Mouse (Mus musculus) MEL (cell line): ENCODE measurements around the gene Rnf121. TPM values are rescaled to one million over a fixed set of nuclear protein-coding genes. Genes with fewer than 3 reads are reported as not detected.
"Not testable (repeated sequence)": the region's sequence is repeated elsewhere in the genome, so short reads cannot be mapped to it uniquely, and the experiment has no call there.

Source experiments
- DNase-seq: peaks from one replicate; pipeline ENCODE4 v3.0.0; 2011; ENCODE audit warnings: low read depth, low spot score
- H3K27ac ChIP-seq: 2 replicates; pipeline ENCODE4 v1.5.1; 2012; ENCODE audit warnings: low read depth, mild to moderate bottlenecking, control low read depth, low read length, moderate library complexity; ENCODE audit not compliant: control insufficient read depth
- H3K27me3 ChIP-seq, 2 experiments: fragments of 150-350 bp in 1 of 2; sonication (generic) in 1 of 2; 2 replicates each; pipeline ENCODE4 v1.6.1; 2012; ENCODE audit warnings: low read length in 2 of 2, mild to moderate bottlenecking in 2 of 2, improper control_type of control experiment in 1 of 2, moderate library complexity in 1 of 2; ENCODE audit not compliant: insufficient read depth in 2 of 2, control insufficient read depth in 1 of 2
- H3K36me3 ChIP-seq, 2 experiments: 2 replicates each; pipeline ENCODE4 v1.6.1; 2012 to 2014; ENCODE audit warnings: low read length in 2 of 2, improper control_type of control experiment in 1 of 2, inconsistent platforms in 1 of 2, mild to moderate bottlenecking in 1 of 2; ENCODE audit not compliant: insufficient read depth in 2 of 2, control insufficient read depth in 1 of 2
- H3K4me1 ChIP-seq, 2 experiments: fragments of 150-350 bp in 1 of 2; sonication (generic) in 1 of 2; 2 replicates each; pipeline ENCODE4 v1.6.1; 2012; ENCODE audit warnings: low read length in 2 of 2, improper control_type of control experiment in 1 of 2, mild to moderate bottlenecking in 1 of 2; ENCODE audit not compliant: insufficient read depth in 2 of 2, control insufficient read depth in 1 of 2
- H3K4me3 ChIP-seq, 2 experiments: fragments of 150-350 bp in 1 of 2; sonication (generic) in 1 of 2; 2 replicates each; pipeline ENCODE4 v1.5.1; 2012; ENCODE audit warnings: low read depth in 2 of 2, low read length in 2 of 2, mild to moderate bottlenecking in 2 of 2, moderate library complexity in 2 of 2, control low read depth in 1 of 2, improper control_type of control experiment in 1 of 2; ENCODE audit not compliant: control insufficient read depth in 1 of 2, insufficient read depth in 1 of 2
- H3K79me2 ChIP-seq: 2 replicates; pipeline ENCODE4 v1.6.1; 2012; ENCODE audit warnings: mild to moderate bottlenecking, low read length, moderate library complexity; ENCODE audit not compliant: control insufficient read depth, poor library complexity, insufficient read depth
- H3K9ac ChIP-seq: 2 replicates; pipeline ENCODE4 v1.6.1; 2012; ENCODE audit warnings: low read depth, mild to moderate bottlenecking, control low read depth, low read length, moderate library complexity; ENCODE audit not compliant: control insufficient read depth, poor library complexity, severe bottlenecking
- H3K9me3 ChIP-seq: fragments of 150-350 bp; sonication (generic); replicated peaks from 2 replicates; pipeline ENCODE4 v1.6.1; 2012; ENCODE audit warnings: mild to moderate bottlenecking, low read length, improper control_type of control experiment, moderate library complexity; ENCODE audit not compliant: insufficient read depth
- CTCF ChIP-seq, 3 experiments: IDR thresholded peaks in 2 of 3; conservative IDR thresholded peaks in 1 of 3; 2 replicates each; pipeline ENCODE4 v1.5.1; 2011 to 2012; ENCODE audit warnings: low read length in 3 of 3, low read depth in 2 of 3, mild to moderate bottlenecking in 2 of 3, improper control_type of control experiment in 1 of 3, inconsistent platforms in 1 of 3, mixed read lengths in 1 of 3, moderate library complexity in 1 of 3; ENCODE audit not compliant: control insufficient read depth in 1 of 3, insufficient read depth in 1 of 3, poor library complexity in 1 of 3, severe bottlenecking in 1 of 3
- EP300 ChIP-seq, 2 experiments: IDR thresholded peaks; 2 replicates each; pipeline ENCODE4 v1.6.1; 2011; ENCODE audit warnings: improper control_type of control experiment in 2 of 2, low read length in 2 of 2, low read depth in 1 of 2, mild to moderate bottlenecking in 1 of 2
- ETS1 ChIP-seq: IDR thresholded peaks from 2 replicates; pipeline ENCODE4 v1.6.1; 2012; ENCODE audit warnings: low read depth, mild to moderate bottlenecking, inconsistent platforms, low read length, improper control_type of control experiment, moderate library complexity
- GATA1 ChIP-seq: IDR thresholded peaks from 2 replicates; pipeline ENCODE4 v1.6.1; 2011; ENCODE audit warnings: low read depth, low read length, improper control_type of control experiment
- MAX ChIP-seq: IDR thresholded peaks from 2 replicates; pipeline ENCODE4 v1.6.1; 2011; ENCODE audit warnings: low read length, improper control_type of control experiment
- MXI1 ChIP-seq: IDR thresholded peaks from 2 replicates; pipeline ENCODE4 v1.6.1; 2011; ENCODE audit warnings: mild to moderate bottlenecking, low read depth, low read length, improper control_type of control experiment
- MYC ChIP-seq: IDR thresholded peaks from 2 replicates; pipeline ENCODE4 v1.6.1; 2011; ENCODE audit warnings: low read depth, mild to moderate bottlenecking, low read length, improper control_type of control experiment, moderate library complexity
- POLR2A ChIP-seq, 2 experiments: IDR thresholded peaks; 2 replicates each; pipeline ENCODE4 v1.6.1; 2011 to 2012; ENCODE audit warnings: low read length in 2 of 2, mild to moderate bottlenecking in 2 of 2, control low read depth in 1 of 2, improper control_type of control experiment in 1 of 2, low read depth in 1 of 2, moderate library complexity in 1 of 2; ENCODE audit not compliant: control insufficient read depth in 1 of 2, insufficient read depth in 1 of 2, poor library complexity in 1 of 2
- RAD21 ChIP-seq: IDR thresholded peaks from 2 replicates; pipeline ENCODE4 v1.6.1; 2011; ENCODE audit warnings: mild to moderate bottlenecking, low read depth, low read length, improper control_type of control experiment
- RCOR1 ChIP-seq: IDR thresholded peaks from 2 replicates; pipeline ENCODE4 v1.6.1; 2012; ENCODE audit warnings: low read depth, mild to moderate bottlenecking, inconsistent platforms, low read length, improper control_type of control experiment
- SMC3 ChIP-seq: IDR thresholded peaks from 2 replicates; pipeline ENCODE4 v1.6.1; 2011; ENCODE audit warnings: low read depth, low read length, improper control_type of control experiment
- TCF12 ChIP-seq: IDR thresholded peaks from 2 replicates; pipeline ENCODE4 v1.6.1; 2014; ENCODE audit warnings: low read depth, mild to moderate bottlenecking, inconsistent platforms, low read length, improper control_type of control experiment, moderate library complexity
- USF2 ChIP-seq, 2 experiments: IDR thresholded peaks; 2 replicates each; pipeline ENCODE4 v1.6.1; 2011 to 2012; ENCODE audit warnings: improper control_type of control experiment in 2 of 2, low read length in 2 of 2, borderline replicate concordance in 1 of 2, inconsistent platforms in 1 of 2, low read depth in 1 of 2, mild to moderate bottlenecking in 1 of 2; ENCODE audit not compliant: insufficient read depth in 1 of 2
- ZNF384 ChIP-seq: IDR thresholded peaks from 2 replicates; pipeline ENCODE4 v1.6.1; 2012; ENCODE audit warnings: low read depth, mild to moderate bottlenecking, inconsistent platforms, low read length, improper control_type of control experiment
- polyA plus RNA-seq, 2 experiments: library from polyadenylated mRNA; stranded (reverse) in 1 of 2; unstranded in 1 of 2; fragments of >175 nt in 1 of 2; fragments of >200 nt in 1 of 2; gene quantifications; 2 replicates each; pipeline versions ENCODE4 v1.2.1 to v1.2.4; 2012; ENCODE audit warnings: low replicate concordance in 2 of 2, low read depth in 1 of 2; ENCODE audit not compliant: insufficient read length in 2 of 2, insufficient read depth in 1 of 2, missing spikeins in 1 of 2
- total RNA-seq: library from RNA; depleted of rRNA; stranded (reverse); fragments of 300-350 nt; gene quantifications from 2 replicates; pipeline ENCODE4 v1.2.3, GENCODE M21; 2012

Rnf121 gene
- total and polyA plus RNA-seq, 3 experiments = 16.0 to 18.5 TPM; not detected in 1

DNA sequence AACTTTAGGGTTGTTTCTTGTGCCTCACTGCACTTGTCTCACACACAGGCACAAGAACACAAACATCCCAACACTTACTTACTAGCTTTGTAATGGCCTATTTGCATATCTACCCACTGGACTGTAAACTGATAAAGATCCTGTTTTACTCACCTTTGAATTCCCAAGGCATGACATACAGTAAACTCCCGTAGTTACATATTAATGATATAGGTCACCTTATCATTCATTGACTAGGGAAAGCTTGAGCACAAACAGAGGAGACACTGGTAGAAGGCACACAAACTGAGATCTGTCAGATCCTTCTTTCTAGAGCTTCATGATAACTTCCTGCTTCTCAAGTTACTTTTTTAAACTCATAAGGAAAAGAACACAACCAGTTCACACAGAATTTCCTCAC, 3.1 kb downstream of the Rnf121 start:
- Histone ChIP-seq H3K27me3 (no peaks in the 10 kb centered on the region), H3K4me1 (peaks cover 11% of the 10 kb centered on the region in 2 experiments), H3K27ac (no peak overlapping the region), H3K9ac (no peak overlapping the region), H3K36me3 (peaks cover 1 to 33% of the 10 kb centered on the region in 2 experiments), H3K9me3 (no peaks in the 10 kb centered on the region), H3K79me2 (peaks cover 26% of the 10 kb centered on the region), H3K4me3 (no peak overlapping the region)
- TF ChIP-seq RCOR1 (no peak), GATA1 (0 out of 2 replicates have a peak, but pooled peaks have one; percentile 14)
- DNase-seq = no peak

- Histone ChIP-seq H3K9me3 (no peaks in the 10 kb centered on the region), H3K27ac (no peak overlapping the region), H3K27me3 (no peaks in the 10 kb centered on the region), H3K4me3 (no peak overlapping the region), H3K4me1 (peaks cover 7 to 10% of the 10 kb centered on the region in 2 experiments), H3K36me3 (peaks cover 1 to 28% of the 10 kb centered on the region in 2 experiments), H3K79me2 (peaks cover 21% of the 10 kb centered on the region), H3K9ac (no peak overlapping the region)
- DNase-seq = peak; percentile 44
- TF ChIP-seq ZNF384 (0 out of 2 replicates have a peak, but pooled peaks have one; percentile 40), USF2 (IDR thresholded peaks at IDR 0.05; ENCODE audit: borderline replicate concordance in 1 of 2, insufficient read depth in 1 of 2, low read depth in 1 of 2, low read length in 2 of 2) (no peak), GATA1 (peak; percentile 74), EP300 (IDR thresholded peaks at IDR 0.05; ENCODE audit: low read depth in 1 of 2, low read length in 2 of 2) (peak in 1 of 2 experiments; percentile 49; a peak in 1 of 4 replicates), RCOR1 (peak; percentile 32; the same call in 1 of the 2 replicates), ETS1 (peak; percentile 37; the same call in 1 of the 2 replicates), MYC (peak; percentile 59; the same call in 1 of the 2 replicates), TCF12 (peak; percentile 54; the same call in 1 of the 2 replicates), MAX (peak; percentile 73), MXI1 (peak; percentile 66; the same call in 1 of the 2 replicates), POLR2A (IDR thresholded peaks at IDR 0.05; ENCODE audit: control insufficient read depth in 1 of 2, insufficient read depth in 1 of 2, low read depth in 1 of 2, low read length in 2 of 2, poor library complexity in 1 of 2) (no peak)
Observed at GRCm38 (mm10) chr7:102061353-102061752, 3.9 kb downstream of the Rnf121 start.

GRCm38 (mm10) chr7:102048524-102048923, 16.7 kb downstream of the Rnf121 start:
- H3K27ac ChIP-seq, H3K9me3 ChIP-seq, H3K27me3 ChIP-seq, H3K4me3 ChIP-seq, H3K4me1 ChIP-seq, H3K79me2 ChIP-seq, H3K36me3 ChIP-seq, H3K9ac ChIP-seq: not testable (repeated sequence)
- TF ChIP-seq SMC3 (peak; percentile 41), ZNF384 (peak; percentile 41; the same call in 1 of the 2 replicates), CTCF (IDR thresholded peaks at IDR 0.05 in 2 of 3, conservative IDR thresholded peaks at IDR 0.05 in 1 of 3; ENCODE audit: control insufficient read depth in 1 of 3, insufficient read depth in 1 of 3, low read depth in 2 of 3, low read length in 3 of 3, poor library complexity in 1 of 3, severe bottlenecking in 1 of 3) (peak; percentile 7 to 51 (median 36); a peak in 4 of 6 replicates), RAD21 (peak; percentile 36)
- peak; percentile 60 for DNase-seq
